Mouse (Mus musculus): Measurements from ENCODE around the gene Ncan. TPM values are rescaled to one million over a fixed set of nuclear protein-coding genes. Genes with fewer than 3 reads are reported as not detected.
"Not testable (repeated sequence)": the region's sequence is repeated elsewhere in the genome, so short reads cannot be mapped to it uniquely, and the experiment has no call there.

The Ncan gene
- total RNA-seq, 2 experiments from 2014 or later: not detected

DNA sequence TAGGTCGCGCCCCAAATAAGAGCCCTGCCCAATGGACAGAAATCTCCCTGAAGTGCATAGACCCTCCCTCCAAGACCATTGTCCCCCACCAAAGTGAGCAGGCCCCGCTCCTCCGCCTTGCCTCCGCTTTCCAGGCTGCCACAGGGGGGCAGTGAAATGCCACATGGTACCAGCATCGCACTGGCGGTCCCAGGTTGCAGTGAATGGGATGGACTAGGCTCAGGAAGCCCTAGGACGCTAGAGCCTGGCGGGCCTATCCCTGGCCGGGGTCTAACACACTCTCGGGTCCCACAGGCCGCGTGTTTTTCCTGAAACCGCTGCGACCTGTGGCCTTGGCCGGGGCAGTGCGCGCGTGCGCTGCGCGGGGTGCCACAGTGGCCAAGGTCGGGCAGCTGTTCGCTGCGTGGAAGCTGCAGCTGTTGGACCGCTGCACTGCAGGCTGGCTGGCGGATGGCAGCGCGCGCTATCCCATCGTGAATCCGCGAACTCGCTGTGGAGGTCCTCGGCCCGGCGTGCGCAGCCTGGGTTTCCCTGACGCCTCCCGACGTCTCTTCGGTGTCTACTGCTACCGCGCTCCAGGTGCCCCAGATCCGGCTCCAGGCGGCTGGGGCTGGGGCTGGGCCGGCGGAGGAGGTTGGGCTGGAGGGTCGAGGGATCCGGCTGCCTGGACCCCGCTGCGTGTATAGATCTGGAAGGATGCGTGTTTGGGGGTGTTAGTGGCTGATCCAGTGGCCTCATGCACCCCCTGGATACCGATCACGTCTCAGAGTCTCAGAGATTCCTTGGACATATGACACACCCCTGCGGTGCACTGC lies 32.6 kb downstream of the Ncan start:
- ATAC-seq (replicated peaks; ENCODE audit: low FRiP score, low TSS enrichment, poor library complexity, severe bottlenecking): 0 out of 2 replicates have a peak, but pooled peaks have one; percentile 35

- no peak for ATAC-seq (replicated peaks; ENCODE audit: low FRiP score, low TSS enrichment, poor library complexity, severe bottlenecking)
Measured at GRCm38 (mm10) chr8:70087237-70087636, 33.4 kb downstream of the Ncan start.

GRCm38 (mm10) chr8:70086151-70086550 lies 34.5 kb downstream of the Ncan start:
- ATAC-seq (replicated peaks; ENCODE audit: low FRiP score, low TSS enrichment, poor library complexity, severe bottlenecking): no peak

DNA sequence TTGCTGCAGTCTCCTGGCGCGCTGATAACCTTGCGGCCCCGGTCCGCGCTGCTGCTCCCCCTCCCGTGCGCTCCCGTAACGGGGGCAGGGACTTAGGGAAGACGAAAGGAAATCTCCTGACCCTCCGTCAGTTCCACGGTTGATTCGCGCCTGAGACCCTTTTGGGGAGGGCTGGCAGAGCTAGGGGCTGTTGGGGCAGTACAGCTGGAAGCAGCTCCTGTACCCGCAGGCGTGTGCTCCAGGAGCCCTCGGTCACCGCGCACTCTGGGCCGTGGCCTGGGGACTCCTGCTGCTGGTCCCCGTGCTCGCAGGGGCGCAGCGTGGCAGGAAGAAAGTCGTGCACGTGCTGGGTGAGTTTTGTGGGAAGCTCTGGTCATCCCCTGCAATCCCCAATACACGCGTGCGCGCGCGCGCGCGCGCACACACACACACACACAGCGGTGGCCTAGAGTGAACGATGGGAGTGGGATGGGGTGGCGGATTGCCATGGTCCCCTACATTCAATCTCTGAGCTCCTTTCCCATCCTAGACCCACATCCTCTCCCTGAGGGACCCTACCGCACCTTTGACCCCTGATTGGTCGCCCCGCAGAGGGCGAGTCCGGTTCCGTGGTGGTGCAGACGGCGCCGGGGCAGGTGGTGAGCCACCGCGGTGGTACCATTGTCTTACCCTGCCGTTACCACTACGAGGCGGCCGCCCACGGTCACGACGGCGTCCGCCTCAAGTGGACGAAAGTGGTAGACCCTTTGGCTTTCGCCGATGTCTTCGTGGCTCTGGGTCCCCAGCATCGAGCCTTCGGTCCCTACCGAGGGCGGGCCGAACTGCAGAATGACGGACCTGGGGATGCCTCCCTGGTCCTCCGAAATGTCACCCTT lies 36.2 kb downstream of the Ncan start:
- no peak for ATAC-seq (replicated peaks; ENCODE audit: low FRiP score, low TSS enrichment, poor library complexity, severe bottlenecking)

GRCm38 (mm10) chr8:70083285-70083684 lies 37.4 kb downstream of the Ncan start, which contains the start of gene Hapln4:
TSS of gene Hapln4 (plus strand) at chr8:70083457.
- no peak for ATAC-seq (replicated peaks; ENCODE audit: low FRiP score, low TSS enrichment, poor library complexity, severe bottlenecking)

DNA sequence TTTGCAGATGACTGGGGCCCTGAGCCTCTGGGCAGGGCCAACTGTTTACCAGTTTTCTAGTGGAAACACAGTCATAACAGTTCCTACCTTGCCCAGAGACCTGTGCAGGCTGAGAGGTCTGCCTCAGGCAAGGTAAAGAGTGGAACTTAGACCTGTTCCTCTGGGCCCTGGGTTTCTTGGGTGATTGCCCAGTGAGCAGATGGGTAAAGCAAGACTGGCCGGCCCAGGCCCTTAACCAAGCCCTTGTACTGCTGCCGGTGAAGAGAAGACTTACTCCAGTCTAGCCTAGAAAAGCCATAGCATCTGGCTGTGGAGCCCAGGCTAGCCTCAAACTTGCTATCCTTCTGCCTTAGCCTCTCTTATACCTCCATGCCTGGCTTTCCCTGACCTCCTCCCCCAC lies 38.7 kb downstream of the Ncan start:
- ATAC-seq (replicated peaks; ENCODE audit: low FRiP score, low TSS enrichment, poor library complexity, severe bottlenecking): no peak

- ATAC-seq (replicated peaks; ENCODE audit: low FRiP score, low TSS enrichment, poor library complexity, severe bottlenecking): no peak; the same call in 1 of the 2 replicates
Measured at GRCm38 (mm10) chr8:70073682-70074081, 47.0 kb downstream of the Ncan start.

GRCm38 (mm10) chr8:70073120-70073519 lies 47.6 kb downstream of the Ncan start:
- no peak for ATAC-seq (replicated peaks; ENCODE audit: low FRiP score, low TSS enrichment, poor library complexity, severe bottlenecking)

- ATAC-seq (replicated peaks; ENCODE audit: low FRiP score, low TSS enrichment, poor library complexity, severe bottlenecking): peak; percentile 71
Measured at GRCm38 (mm10) chr8:70072441-70073069, 48.1 kb downstream of the Ncan start, which contains the start of gene Tm6sf2. TSS of gene Tm6sf2 (plus strand) at chr8:70072924.

- ATAC-seq (replicated peaks; ENCODE audit: low FRiP score, low TSS enrichment, poor library complexity, severe bottlenecking): no peak
Measured at GRCm38 (mm10) chr8:70071836-70072440, 48.7 kb downstream of the Ncan start.

DNA sequence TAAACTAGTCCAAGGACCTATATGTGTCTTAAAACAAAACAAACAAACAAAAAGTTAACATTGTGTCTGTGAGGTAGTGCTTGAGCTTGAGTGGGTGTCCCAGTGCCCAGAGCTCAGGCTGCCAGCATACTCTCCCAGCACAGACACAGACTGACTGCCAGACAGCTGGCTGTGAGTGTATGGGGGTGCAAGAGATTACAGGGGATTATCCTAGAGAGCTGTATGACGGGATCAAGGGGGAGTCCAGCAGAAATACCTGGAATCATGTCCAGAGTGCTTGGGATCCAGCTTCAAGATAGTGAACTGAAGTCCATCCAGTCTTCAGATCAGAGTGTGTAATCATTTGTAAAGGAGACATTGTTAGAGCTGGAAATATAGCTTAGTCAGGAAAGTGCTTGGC lies 63.0 kb downstream of the Ncan start:
- ATAC-seq (replicated peaks; ENCODE audit: low FRiP score, low TSS enrichment, poor library complexity, severe bottlenecking): no peak

DNA sequence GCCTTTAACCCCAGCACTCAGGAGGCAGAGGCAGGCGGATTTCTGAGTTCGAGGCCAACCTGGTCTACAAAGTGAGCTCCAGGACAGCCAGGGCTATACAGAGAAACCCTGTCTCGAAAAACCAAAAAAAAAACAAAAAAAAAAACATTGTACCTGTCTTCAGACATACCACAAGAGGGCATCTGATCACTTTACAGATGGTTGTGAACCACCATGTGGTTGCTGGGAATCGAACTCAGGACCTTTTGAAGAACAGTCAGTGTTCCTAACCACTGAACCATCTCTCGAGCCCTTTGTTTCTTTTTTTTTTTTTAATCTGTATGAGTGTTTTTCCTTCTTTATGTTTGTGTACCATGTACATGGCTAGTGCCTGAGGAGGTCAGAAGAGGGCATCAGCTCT lies 70.2 kb downstream of the Ncan start:
- not testable (repeated sequence) for ATAC-seq (replicated peaks; ENCODE audit: low FRiP score, low TSS enrichment, poor library complexity, severe bottlenecking)

- no peak for ATAC-seq (replicated peaks; ENCODE audit: low FRiP score, low TSS enrichment, poor library complexity, severe bottlenecking)
Measured at GRCm38 (mm10) chr8:70049662-70050061, 71.0 kb downstream of the Ncan start.

- no peak for ATAC-seq (replicated peaks; ENCODE audit: low FRiP score, low TSS enrichment, poor library complexity, severe bottlenecking)
Measured at GRCm38 (mm10) chr8:70043996-70044395, 76.7 kb downstream of the Ncan start.

Other genes starting within 250 kb of the Ncan start
- gene Cilp2, start 233.2 kb downstream of the Ncan start, total RNA-seq (2014; fragmentation: Nextera tagmentation): not detected in 2 replicates
- gene Cilp2, start 233.2 kb downstream of the Ncan start, total RNA-seq (2017): not detected in 2 replicates
- gene Tssk6, start 218.7 kb downstream of the Ncan start, total RNA-seq (2014; fragmentation: Nextera tagmentation): 1.4 TPM in 1 of 2 replicates, not detected in the other
- gene Tssk6, start 218.7 kb downstream of the Ncan start, total RNA-seq (2017): 0.15 TPM in 1 of 2 replicates, not detected in the other
- 110 and 122 TPM in 2 replicates for gene Ndufa13, start 218.3 kb downstream of the Ncan start, total RNA-seq (2014; fragmentation: Nextera tagmentation)
- gene Ndufa13, start 218.3 kb downstream of the Ncan start, total RNA-seq (2017): 91.6 and 99.6 TPM in 2 replicates
- not detected in 2 replicates for gene Yjefn3, start 218.2 kb downstream of the Ncan start, total RNA-seq (2014; fragmentation: Nextera tagmentation)
- gene Yjefn3, start 218.2 kb downstream of the Ncan start, total RNA-seq (2017): not detected in 2 replicates
- 75.4 and 89.7 TPM in 2 replicates for gene Gatad2a, start 124.5 kb downstream of the Ncan start, total RNA-seq (2014; fragmentation: Nextera tagmentation)
- 68.7 and 107 TPM in 2 replicates for gene Gatad2a, start 124.5 kb downstream of the Ncan start, total RNA-seq (2017)
- gene Mau2, start 78.1 kb downstream of the Ncan start, total RNA-seq (2014; fragmentation: Nextera tagmentation): 45.9 and 62.1 TPM in 2 replicates
- gene Mau2, start 78.1 kb downstream of the Ncan start, total RNA-seq (2017): 33.4 TPM in 2 replicates
- 24.6 and 26.9 TPM in 2 replicates for gene Sugp1, start 78.1 kb downstream of the Ncan start, total RNA-seq (2014; fragmentation: Nextera tagmentation)
- 31.1 and 33.0 TPM in 2 replicates for gene Sugp1, start 78.1 kb downstream of the Ncan start, total RNA-seq (2017)
- 0.77 TPM in 1 of 2 replicates, not detected in the other for gene Tm6sf2, start 47.9 kb downstream of the Ncan start, total RNA-seq (2014; fragmentation: Nextera tagmentation)
- not detected in 2 replicates for gene Tm6sf2, start 47.9 kb downstream of the Ncan start, total RNA-seq (2017)
- not detected in 2 replicates for gene Hapln4, start 37.4 kb downstream of the Ncan start, total RNA-seq (2014; fragmentation: Nextera tagmentation)
- not detected in 2 replicates for gene Hapln4, start 37.4 kb downstream of the Ncan start, total RNA-seq (2017)
- gene Nr2c2ap, start 10.5 kb upstream of the Ncan start, total RNA-seq (2014; fragmentation: Nextera tagmentation): 41.3 and 47.8 TPM in 2 replicates
- gene Nr2c2ap, start 10.5 kb upstream of the Ncan start, total RNA-seq (2017): 6.7 and 16.3 TPM in 2 replicates
- gene Rfxank, start 18.3 kb upstream of the Ncan start, total RNA-seq (2014; fragmentation: Nextera tagmentation): 5.6 and 10.7 TPM in 2 replicates
- gene Rfxank, start 18.3 kb upstream of the Ncan start, total RNA-seq (2017): 9.1 and 18.3 TPM in 2 replicates
- 50.6 and 63.7 TPM in 2 replicates for gene Borcs8, start 18.6 kb upstream of the Ncan start, total RNA-seq (2014; fragmentation: Nextera tagmentation)
- 28.6 and 44.9 TPM in 2 replicates for gene Borcs8, start 18.6 kb upstream of the Ncan start, total RNA-seq (2017)
- 0.46 and 0.92 TPM in 2 replicates for gene Mef2b, start 18.8 kb upstream of the Ncan start, total RNA-seq (2014; fragmentation: Nextera tagmentation)
- gene Mef2b, start 18.8 kb upstream of the Ncan start, total RNA-seq (2017): not detected in 2 replicates
- 40.0 and 40.9 TPM in 2 replicates for gene Tmem161a, start 51.5 kb upstream of the Ncan start, total RNA-seq (2014; fragmentation: Nextera tagmentation)
- gene Tmem161a, start 51.5 kb upstream of the Ncan start, total RNA-seq (2017): 12.2 and 18.0 TPM in 2 replicates
- 31.8 and 36.6 TPM in 2 replicates for gene Slc25a42, start 91.4 kb upstream of the Ncan start, total RNA-seq (2014; fragmentation: Nextera tagmentation)
- 3.2 and 5.5 TPM in 2 replicates for gene Slc25a42, start 91.4 kb upstream of the Ncan start, total RNA-seq (2017)
- 95.2 and 99.2 TPM in 2 replicates for gene Sugp2, start 113.4 kb upstream of the Ncan start, total RNA-seq (2014; fragmentation: Nextera tagmentation)
- gene Sugp2, start 113.4 kb upstream of the Ncan start, total RNA-seq (2017): 32.2 and 67.3 TPM in 2 replicates
- 20.1 and 29.8 TPM in 2 replicates for gene Armc6, start 113.6 kb upstream of the Ncan start, total RNA-seq (2014; fragmentation: Nextera tagmentation)
- gene Armc6, start 113.6 kb upstream of the Ncan start, total RNA-seq (2017): 4.4 and 8.7 TPM in 2 replicates
- gene Homer3, start 162.0 kb upstream of the Ncan start, total RNA-seq (2014; fragmentation: Nextera tagmentation): 5.5 and 9.6 TPM in 2 replicates
- 0.56 and 8.0 TPM in 2 replicates for gene Homer3, start 162.0 kb upstream of the Ncan start, total RNA-seq (2017)
- 50.3 and 54.2 TPM in 2 replicates for gene Ddx49, start 181.6 kb upstream of the Ncan start, total RNA-seq (2014; fragmentation: Nextera tagmentation)
- 116 and 154 TPM in 2 replicates for gene Ddx49, start 181.6 kb upstream of the Ncan start, total RNA-seq (2017)
- 127 and 153 TPM in 2 replicates for gene Cope, start 181.6 kb upstream of the Ncan start, total RNA-seq (2014; fragmentation: Nextera tagmentation)
- gene Cope, start 181.6 kb upstream of the Ncan start, total RNA-seq (2017): 56.3 and 64.1 TPM in 2 replicates
- gene Cers1, start 194.9 kb upstream of the Ncan start, total RNA-seq (2014; fragmentation: Nextera tagmentation): not detected in 2 replicates
- not detected in 2 replicates for gene Cers1, start 194.9 kb upstream of the Ncan start, total RNA-seq (2017)
- not detected in 2 replicates for gene Gdf1, start 208.9 kb upstream of the Ncan start, total RNA-seq (2014; fragmentation: Nextera tagmentation)
- gene Gdf1, start 208.9 kb upstream of the Ncan start, total RNA-seq (2017): not detected in 2 replicates
- 44.1 and 46.9 TPM in 2 replicates for gene Upf1, start 232.4 kb upstream of the Ncan start, total RNA-seq (2014; fragmentation: Nextera tagmentation)
- gene Upf1, start 232.4 kb upstream of the Ncan start, total RNA-seq (2017): 26.7 and 46.7 TPM in 2 replicates